In genomic region chr17:47738066-47738878, GRCm38 (mm10) we compare ENCODE assay signal across 8 mouse cellular contexts. TPM values are rescaled to one million over a fixed set of nuclear protein-coding genes. Genes with fewer than 3 reads are reported as not detected.
DNase-seq lines count a peak whose midpoint lies in the region; ATAC-seq and TF ChIP-seq lines count a peak whose summit lies in the region.

No protein-coding gene starts in this region.

- DNase-seq in A20 (ENCODE audit: low read depth, low spot score) = peak; percentile 97
- DNase-seq in Patski (ENCODE audit: low read depth, low spot score) = peak; percentile 51
- peak; percentile 59 for DNase-seq in embryo, embryonic 11 days
- peak; percentile 73 to 82 for DNase-seq in heart, adult 2 months
- DNase-seq in kidney, adult 9 months = peak; percentile 81
- peak; percentile 69 for DNase-seq in lung, postnatal 10 days
- DNase-seq in ovary, adult 18-20 months (ENCODE audit: low spot score) = peak; percentile 51
- peak; percentile 33 for DNase-seq in urinary bladder, postnatal 25 days (ENCODE audit: low spot score)

- H3K4me3 ChIP-seq in heart, adult 2 months = peak overlapping the region; percentile 90

- H3K9ac ChIP-seq in heart, adult 2 months (ENCODE audit: low read depth, low read length) = peak overlapping the region; percentile 98

- H3K27ac ChIP-seq in heart, adult 2 months = peak overlapping the region; percentile 99

- H3K27me3 ChIP-seq in Patski = no peaks in the 10 kb centered on the region
- H3K27me3 ChIP-seq in heart, adult 2 months (ENCODE audit: control insufficient read depth, insufficient read depth, low read length) = no peaks in the 10 kb centered on the region

- TF ChIP-seq CTCF in Patski (IDR thresholded peaks at IDR 0.05) = no peak
- no peak for TF ChIP-seq CTCF in heart, adult 2 months (IDR thresholded peaks at IDR 0.05)

- in situ Hi-C loops in Patski (cut with MboI; ENCODE audit: low pct_unique_long_range_greater_than_20kb) = no loop called here

- no peak for TF ChIP-seq POLR2A in heart, adult 2 months (IDR thresholded peaks at IDR 0.05; ENCODE audit: insufficient read depth, low read depth, low read length)

- no peaks in the 10 kb centered on the region for H3K36me3 ChIP-seq in heart, adult 2 months (ENCODE audit: control insufficient read depth, insufficient read depth, low read length)

- H3K79me2 ChIP-seq in heart, adult 2 months (replicated peaks; ENCODE audit: control insufficient read depth, insufficient read depth, low read length) = peaks cover 1% of the 10 kb centered on the region; the same call in 1 of the 2 replicates

- no peak for TF ChIP-seq EP300 in heart, adult 2 months (IDR thresholded peaks at IDR 0.05; ENCODE audit: insufficient read depth, low read depth, low read length)

- WGBS in heart, adult 2 months = under 1% methylated on average over 60 of the region's 61 CpGs

- peak; percentile 64 for ATAC-seq in Patski

- H3K4me1 ChIP-seq in heart, adult 2 months (ENCODE audit: control insufficient read depth, insufficient read depth, low read length) = peaks cover 10% of the 10 kb centered on the region

- CTCF ChIA-PET in Patski (lab: Charles Lee) = interaction anchor here (0.8 to 2.8 kb wide), 8 partner anchors 12 to 56 kb away, joined by 3 to 14 read pairs (median 3); no protein-coding TSS in a partner anchor

- POLR2A ChIA-PET in Patski (lab: Charles Lee) = interaction anchor here (1.0 to 6.6 kb wide), 3 partner anchors 20 to 57 kb away, joined by 3 to 91 read pairs (median 4); no protein-coding TSS in a partner anchor

- intact Hi-C loops in heart, adult 2 months (cut with DNase I) = no loop called here

RNA-seq across cellular contexts. Expression of gene Tfeb, which starts 1.4 kb away (rescaled TPM):
- 48.3 TPM for polyA plus RNA-seq in Patski (2021)
- total RNA-seq in heart, adult 2 months (2021) = 10 to 100 TPM; 36.8 to 42.7 TPM
- 33.5 and 35.1 TPM in 2 replicates for polyA plus RNA-seq in heart, adult 2 months (2012; rRNA removed)

RNA-seq across cellular contexts. Expression of gene Pgc, which starts 11.6 kb away (rescaled TPM):
- not detected for polyA plus RNA-seq in Patski (2021)
- total RNA-seq in heart, adult 2 months (2021) = not detected
- 0.59 TPM in 2 replicates for polyA plus RNA-seq in heart, adult 2 months (2012; rRNA removed)

RNA-seq across cellular contexts. Expression of gene Prickle4, which starts 43.7 kb away (rescaled TPM):
- polyA plus RNA-seq in Patski (2021) = 5.5 TPM
- 1 to 10 TPM; 3.7 to 3.9 TPM for total RNA-seq in heart, adult 2 months (2021)
- 4.0 and 8.3 TPM in 2 replicates for polyA plus RNA-seq in heart, adult 2 months (2012; rRNA removed)

RNA-seq across cellular contexts. Expression of gene Gm21981, which starts 44.0 kb away (rescaled TPM):
- 1.0 TPM for polyA plus RNA-seq in Patski (2021)
- total RNA-seq in heart, adult 2 months (2021) = under 1 TPM; 0.78 to 0.89 TPM
- polyA plus RNA-seq in heart, adult 2 months (2012; rRNA removed) = 0.73 and 1.2 TPM in 2 replicates

RNA-seq across cellular contexts. Expression of gene Frs3, which starts 49.4 kb away (rescaled TPM):
- 8.2 TPM for polyA plus RNA-seq in Patski (2021)
- total RNA-seq in heart, adult 2 months (2021) = 1 to 10 TPM; 4.8 to 5.2 TPM
- 10.8 and 11.7 TPM in 2 replicates for polyA plus RNA-seq in heart, adult 2 months (2012; rRNA removed)

Comparison
In these comparisons a context has a peak if more than half of its experiments do, and no peak if none do; other contexts are left out.
1. Peak in every context shown above with its lines: DNase-seq, ATAC-seq, H3K4me3 ChIP-seq and H3K27ac ChIP-seq.
2. DNase-seq: peak in every context shown above with its lines; median percentile 97 in A20; 81 in kidney, adult 9 months; 78 in heart, adult 2 months; 69 in lung, postnatal 10 days; 59 in embryo, embryonic 11 days; 51 in Patski; 51 in ovary, adult 18-20 months; 33 in urinary bladder, postnatal 25 days.